Mouse (Mus musculus) cerebral cortex, adult 2 months (tissue): ENCODE data around the gene Gm5157.

Source experiments
- WGBS: fragments of 180-500 bp; shearing (Covaris S2); methylation state at CpG from one replicate; pipeline ENCODE4 v1.1.7; 2018; 5-methylcytosine and 5-hydroxymethylcytosine counted together

The Gm5157 gene

DNA sequence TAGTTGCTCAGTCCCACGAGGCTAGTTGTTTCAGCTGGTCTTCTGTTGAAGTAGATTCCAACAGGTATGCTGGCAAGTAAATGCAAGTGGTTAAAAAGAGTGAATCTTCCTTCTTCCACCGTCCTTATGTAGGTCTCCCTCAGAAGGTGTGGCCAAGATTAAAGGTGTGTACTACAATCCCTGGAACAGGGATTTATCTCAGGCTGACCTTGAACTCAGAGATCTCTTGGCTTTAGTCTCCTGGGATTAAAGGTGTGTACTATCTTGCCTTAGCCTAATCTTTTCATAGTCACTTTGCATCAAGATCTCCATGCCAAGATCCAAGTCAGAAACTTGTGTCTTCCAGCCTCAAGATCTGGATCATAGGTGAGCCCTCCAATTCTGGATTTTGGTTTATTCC is at the start of gene Gm5157:
Gene Gm5157 (minus strand): TSS at position 101 of the 400 bp plus-strand sequence.
- WGBS: 17% methylated on average over 1 of the region's 2 CpGs

- 24% methylated on average over 1 of the region's 3 CpGs for WGBS
Observed at GRCm38 (mm10) chr7:21161885-21162284, 28.3 kb downstream of the Gm5157 start, which contains the start of gene Vmn1r123. Vmn1r123 (plus strand) TSS chr7:21162185.
